Mouse (Mus musculus) testis, adult 2 months (tissue): ENCODE results near the gene Lmx1b.

ENCODE experiments used
- CTCF ChIP-seq: fragments of 200-500 bp; IDR thresholded peaks from 2 replicates; pipeline ENCODE4 v1.5.1; 2012; ENCODE audit warnings: low read depth, mild to moderate bottlenecking, inconsistent platforms, low read length, moderate library complexity; ENCODE audit not compliant: control insufficient read depth, insufficient read depth, insufficient replicate concordance
- POLR2A ChIP-seq: fragments of 200-500 bp; IDR thresholded peaks from 2 replicates; pipeline ENCODE4 v1.6.1; 2012; ENCODE audit warnings: low read depth, mild to moderate bottlenecking, inconsistent platforms, low read length, moderate library complexity; ENCODE audit not compliant: control insufficient read depth

DNA sequence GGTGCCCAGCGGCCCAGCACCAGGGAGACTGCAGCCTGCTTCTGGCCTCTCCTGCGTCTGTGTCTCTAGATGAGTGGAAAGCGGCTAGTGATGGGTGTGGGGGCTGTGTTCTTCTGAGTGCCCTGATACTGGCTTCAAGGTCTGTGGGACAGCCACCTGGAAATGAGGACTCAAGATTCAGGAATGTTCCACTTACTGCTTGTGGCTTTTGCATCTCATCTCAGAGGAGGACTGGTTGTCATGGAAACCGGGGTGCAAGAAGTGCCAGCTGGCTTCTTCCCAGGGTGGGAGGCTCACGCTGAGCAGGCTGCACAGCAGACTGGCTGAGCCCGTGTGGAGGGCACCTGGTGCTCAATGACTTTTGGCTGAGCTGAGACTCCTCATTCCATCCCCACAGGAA lies 93.4 kb downstream of the Lmx1b start:
- TF ChIP-seq CTCF: no peak
- TF ChIP-seq POLR2A: no peak
